Mouse (Mus musculus): ENCODE data around the gene Cdc42bpb.

GRCm38 (mm10) chr12:111356216-111356615, 21.3 kb downstream of the Cdc42bpb start:
- no peak for TF ChIP-seq CTCF (IDR thresholded peaks at IDR 0.05; ENCODE audit: control insufficient read depth, insufficient read depth, insufficient read length)
- no peak for TF ChIP-seq USF1 (IDR thresholded peaks at IDR 0.05; ENCODE audit: low read depth)
- TF ChIP-seq CEBPB (IDR thresholded peaks at IDR 0.05; ENCODE audit: low read depth): no peak

Data from C2C12 (cell line).